Mouse (Mus musculus) erythroblast, adult 5-6 weeks (primary cell): ENCODE data around the gene Ccdc61. TPM values are rescaled to one million over a fixed set of nuclear protein-coding genes. Genes with fewer than 3 reads are reported as not detected.

Experiments
- ATAC-seq: replicated peaks from 2 replicates; pipeline ENCODE4 v1.8.0; 2016; ENCODE audit warnings: moderate number of reproducible peaks, mild to moderate bottlenecking, moderate TSS enrichment, inconsistent platforms; ENCODE audit not compliant: poor library complexity, low FRiP score, severe bottlenecking
- total RNA-seq, 2 experiments: library from RNA; stranded (forward) in 1 of 2; stranded (reverse) in 1 of 2; fragments of 150-400 nt in 1 of 2; fragments of 200-764, 138-1000 nt in 1 of 2; gene quantifications; 2 replicates each; pipeline versions ENCODE4 v1.2.3 to v1.2.4; 2015 to 2017; ENCODE audit warnings: low replicate concordance in 2 of 2

Gene Ccdc61
- total RNA-seq, 2 experiments from 2014 or later, result 5.8 TPM; not detected in 1

DNA sequence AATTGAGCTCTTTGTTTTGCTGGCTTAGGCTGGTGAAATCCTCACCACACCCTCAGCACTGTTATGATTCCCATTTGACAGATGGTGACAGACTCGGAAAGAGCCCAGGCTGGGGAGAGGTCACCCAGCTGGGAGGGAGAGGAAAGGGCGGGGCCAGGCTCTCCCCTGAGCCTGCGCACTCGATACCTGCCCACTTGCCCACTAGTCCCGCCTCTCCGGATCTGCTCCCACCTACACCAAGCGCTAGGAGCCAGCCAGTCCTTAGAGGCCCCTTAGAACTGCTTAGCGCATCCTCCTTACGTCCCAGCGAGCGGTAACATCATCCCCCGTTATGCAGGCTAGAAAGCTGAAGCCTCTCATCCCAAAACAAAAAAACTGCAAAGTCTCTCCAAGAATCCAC, 10.9 kb upstream of the Ccdc61 start:
- no peak for ATAC-seq

DNA sequence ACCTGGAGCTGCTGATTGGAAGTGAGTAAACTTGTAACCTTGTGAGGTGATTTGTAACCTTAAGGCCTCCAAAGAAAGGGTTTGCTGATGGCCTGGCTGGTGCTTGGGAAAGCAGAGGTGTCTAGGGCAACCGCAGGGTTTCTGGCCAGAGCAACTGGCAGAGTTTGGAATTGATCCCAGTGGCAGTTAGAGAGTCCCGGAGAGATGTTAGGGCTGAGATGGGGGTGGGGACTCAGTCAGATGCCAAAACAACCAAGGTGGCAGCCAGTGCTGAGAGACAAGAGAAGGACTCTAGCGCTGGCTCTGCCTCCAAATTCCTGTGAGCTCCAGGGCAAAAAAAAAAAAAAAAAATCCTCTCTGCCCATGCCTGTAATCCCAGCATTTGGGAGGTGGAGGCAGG, 7.7 kb upstream of the Ccdc61 start:
- ATAC-seq, result no peak

DNA sequence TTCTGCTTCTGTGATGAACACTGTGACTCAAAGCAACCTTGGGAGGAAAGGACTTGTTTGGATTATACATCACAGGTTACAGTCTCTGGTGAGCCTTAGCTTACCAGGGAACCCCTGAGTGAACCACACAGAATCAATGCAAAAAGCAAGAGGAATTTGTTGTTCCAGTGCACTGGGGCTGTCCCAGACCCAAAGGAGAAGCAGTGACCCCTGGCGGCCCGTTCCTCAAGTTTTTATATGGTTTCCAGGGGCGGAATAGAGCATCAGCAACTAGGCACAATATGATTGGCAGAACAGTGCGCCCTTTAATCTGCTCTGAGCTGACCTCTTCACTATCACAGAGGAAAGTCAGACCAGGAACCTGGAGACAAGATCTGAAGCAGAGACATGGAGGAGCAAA, 6.0 kb upstream of the Ccdc61 start:
- no peak for ATAC-seq

DNA sequence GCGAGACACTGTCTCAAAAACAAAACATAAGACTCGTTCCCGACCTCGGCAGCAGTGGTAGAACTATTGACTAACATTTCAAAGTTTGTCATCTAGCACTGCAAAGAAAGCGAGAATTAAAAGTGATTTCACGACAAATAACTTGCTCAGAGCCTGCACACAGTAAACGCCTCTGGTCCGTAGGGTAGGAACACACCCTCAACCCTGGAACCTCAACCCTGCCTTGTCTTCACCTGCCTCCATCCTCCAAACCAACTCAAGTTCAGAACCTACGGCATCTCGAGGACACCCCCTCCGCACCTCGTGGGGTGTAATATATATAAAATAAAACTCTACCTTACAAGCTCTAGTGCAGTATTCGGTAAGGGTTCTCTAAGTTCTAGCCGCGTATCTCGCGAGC, 418 bp downstream of the Ccdc61 start:
- peak; percentile 51 for ATAC-seq

DNA sequence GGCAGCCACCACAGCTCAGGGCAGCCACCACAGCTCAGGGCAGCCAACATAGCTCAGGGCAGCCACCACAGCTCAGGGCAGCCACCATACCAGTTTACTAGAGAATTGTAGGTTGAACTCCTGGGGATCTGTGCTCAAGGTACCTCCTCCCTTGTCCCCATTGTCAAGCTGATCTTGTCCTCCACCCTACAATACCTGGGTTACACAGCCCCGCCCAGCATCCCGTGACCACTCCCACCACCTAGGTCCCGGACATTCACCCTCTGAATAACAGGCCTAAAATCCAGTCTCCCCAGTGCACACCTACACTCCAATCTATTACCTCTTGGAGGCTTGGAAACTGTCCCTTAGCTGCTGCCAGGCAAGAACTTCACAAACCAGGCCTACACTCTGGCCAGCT, 5.2 kb downstream of the Ccdc61 start:
- ATAC-seq, result no peak

DNA sequence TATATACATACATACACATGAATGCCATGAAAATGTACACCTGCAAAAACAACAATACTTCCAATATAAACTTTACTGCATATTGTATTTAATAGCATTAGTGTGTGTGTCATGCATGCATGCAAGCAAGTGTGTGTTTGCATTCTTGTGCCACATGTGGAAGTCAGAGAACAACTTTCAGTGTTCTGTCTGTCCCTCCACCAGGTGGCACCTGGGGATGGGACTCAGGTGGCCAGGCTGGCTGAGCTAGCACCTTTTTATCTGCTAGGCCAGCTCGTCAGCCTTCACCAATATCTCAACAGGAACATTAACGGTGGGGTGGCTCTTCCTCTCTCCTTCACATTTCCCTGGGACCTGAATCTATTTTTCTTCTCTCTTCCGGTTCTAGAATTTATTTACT, 7.7 kb downstream of the Ccdc61 start:
- ATAC-seq, result no peak

DNA sequence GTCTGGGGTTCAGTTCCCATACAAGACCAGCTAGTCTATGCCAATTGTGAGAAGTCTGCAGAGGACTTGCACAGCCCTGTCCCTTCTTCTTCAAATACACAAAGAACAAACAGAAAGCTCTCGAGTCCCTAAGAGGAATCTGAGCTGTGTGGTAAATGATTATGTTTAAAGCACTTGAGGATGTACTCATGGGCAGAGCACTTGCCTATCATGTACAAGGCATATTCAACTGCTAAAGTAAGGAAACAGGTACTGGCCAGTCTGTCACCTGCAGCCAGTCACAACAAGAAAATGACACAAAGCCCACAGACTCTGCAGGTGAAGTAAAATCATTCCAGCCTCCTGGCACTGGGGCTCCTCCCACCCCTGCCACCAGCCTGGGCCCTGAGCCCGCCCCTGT, 9.7 kb downstream of the Ccdc61 start:
- no peak for ATAC-seq

DNA sequence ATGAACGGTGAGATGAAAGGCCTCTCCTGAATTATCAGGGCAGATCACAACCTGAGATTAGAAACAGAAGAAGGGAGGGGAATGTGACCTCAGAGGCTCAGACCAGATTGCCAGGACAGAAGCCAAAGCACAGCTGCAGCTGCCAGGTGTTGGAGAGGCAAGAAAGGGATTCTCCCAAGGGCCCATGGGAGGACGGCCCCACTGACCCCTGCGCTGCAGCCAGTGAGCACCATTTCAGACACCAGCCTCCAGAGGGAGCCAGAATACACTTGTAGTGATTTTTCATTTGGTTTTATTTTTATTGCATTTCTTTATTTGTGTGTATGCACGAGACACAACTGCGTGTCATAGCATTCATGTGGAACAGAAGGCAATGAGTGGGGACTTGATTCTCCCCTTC, 13.7 kb downstream of the Ccdc61 start:
- no peak for ATAC-seq

DNA sequence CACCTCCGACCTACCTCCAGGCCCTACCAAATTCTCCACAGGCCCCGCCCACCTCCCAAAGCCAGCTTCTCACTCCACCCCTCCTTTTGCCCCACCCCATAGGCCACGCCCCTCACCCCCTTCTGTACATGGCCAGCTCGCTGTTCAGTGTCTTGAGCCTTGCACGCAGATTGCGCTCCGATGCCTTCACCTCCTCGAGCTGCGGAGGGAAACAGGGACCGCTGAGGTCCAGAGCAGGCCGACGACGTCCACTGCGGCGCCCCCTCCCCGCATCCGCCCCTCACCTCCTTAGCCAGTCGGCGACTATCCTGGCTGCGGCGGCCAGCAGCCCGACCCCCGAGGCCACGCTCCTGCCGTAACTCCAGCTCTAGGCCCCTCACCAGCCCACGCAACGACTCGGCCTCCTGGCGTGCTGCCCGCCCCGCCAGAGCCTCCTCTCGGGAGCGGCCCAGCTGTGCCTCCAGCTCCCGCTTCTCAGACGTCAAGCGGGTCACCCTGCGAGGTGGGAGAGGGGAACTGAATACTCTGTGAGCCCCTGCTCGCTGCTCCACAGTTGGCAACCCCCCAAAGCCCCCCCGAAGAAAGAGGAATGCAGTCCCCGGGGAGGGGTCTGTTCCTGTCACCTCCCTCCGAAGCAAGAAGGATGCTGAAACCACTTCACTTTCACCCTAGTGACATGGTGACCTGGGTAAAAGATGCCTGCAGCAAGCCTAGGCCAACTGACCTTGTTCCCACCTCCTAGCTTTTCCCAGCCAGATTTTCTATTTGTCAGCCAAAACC, 16.4 kb downstream of the Ccdc61 start:
- ATAC-seq, result 0 out of 2 replicates have a peak, but pooled peaks have one; percentile 54

DNA sequence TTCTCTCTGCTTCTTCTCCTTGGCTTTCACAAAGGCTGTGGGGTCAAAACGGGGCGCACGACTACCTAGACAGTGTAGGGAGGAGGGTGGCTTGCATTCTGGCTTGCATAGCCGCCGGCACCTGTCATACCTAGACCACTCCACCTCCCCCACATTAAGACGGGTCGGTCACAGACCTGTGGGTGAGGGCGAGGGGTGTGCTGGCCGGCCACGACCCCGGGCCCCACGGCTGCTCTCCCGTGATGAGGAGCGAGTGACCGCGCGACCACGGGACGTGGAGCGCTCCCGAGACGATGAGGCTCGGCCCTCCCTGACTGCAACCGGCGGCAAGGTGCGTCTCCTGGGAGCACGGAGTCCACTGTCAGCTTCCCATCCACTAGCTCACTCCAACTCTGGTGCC, 17.2 kb downstream of the Ccdc61 start:
- no peak for ATAC-seq

DNA sequence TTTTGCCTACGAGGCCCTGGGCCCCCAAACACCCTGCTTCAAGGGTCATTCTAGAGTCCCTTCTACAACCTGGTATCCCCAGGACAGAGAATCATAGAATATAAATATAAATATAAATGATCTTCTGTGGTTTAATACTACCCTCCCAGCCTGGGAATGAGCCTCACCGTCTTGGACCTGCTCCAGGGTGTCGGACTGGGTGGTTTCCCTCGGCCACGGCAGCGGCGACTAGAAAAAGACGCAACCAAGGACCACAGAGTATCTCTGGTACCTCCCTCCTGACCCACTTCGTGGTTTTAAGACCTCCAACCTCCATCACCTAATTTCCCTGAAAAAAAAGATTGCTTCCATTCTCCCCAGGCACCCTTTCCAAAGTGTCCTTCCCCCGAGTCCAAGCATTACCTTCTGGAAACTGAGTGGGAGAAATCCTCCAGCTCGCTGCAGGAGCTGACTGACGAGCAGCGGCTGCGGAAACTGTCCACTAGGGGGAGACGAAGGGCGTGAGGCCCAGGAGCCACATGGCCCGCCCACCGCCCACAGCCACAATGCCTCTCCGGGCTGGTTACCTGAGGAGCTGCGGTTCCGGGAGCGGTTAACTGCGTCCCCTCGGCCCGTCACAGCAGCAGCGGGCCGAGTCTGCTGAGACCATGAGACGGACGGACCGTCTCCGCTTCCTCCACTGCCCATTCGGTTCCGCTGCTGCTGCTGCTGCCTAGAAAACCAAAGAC, 18.2 kb downstream of the Ccdc61 start:
- ATAC-seq, result peak; percentile 89

DNA sequence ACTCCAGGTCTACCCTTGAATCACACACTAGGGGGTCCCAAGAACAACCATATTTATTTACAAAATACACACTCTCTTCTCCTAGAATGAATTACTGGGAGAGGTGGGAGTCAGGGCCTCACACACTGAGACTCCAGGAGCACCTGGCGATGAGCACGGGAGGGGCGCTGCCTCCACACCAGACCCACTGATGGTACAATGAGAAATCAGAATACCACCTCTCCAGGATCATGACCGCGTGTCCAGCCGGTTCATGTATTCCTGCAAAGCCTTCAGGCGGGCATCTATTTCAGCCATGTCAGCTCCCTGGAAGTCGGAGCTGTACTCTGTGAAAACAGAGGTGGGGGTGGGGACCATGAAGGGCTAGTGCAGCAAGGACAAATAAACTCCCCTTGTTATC, 19.4 kb downstream of the Ccdc61 start:
- no peak for ATAC-seq

DNA sequence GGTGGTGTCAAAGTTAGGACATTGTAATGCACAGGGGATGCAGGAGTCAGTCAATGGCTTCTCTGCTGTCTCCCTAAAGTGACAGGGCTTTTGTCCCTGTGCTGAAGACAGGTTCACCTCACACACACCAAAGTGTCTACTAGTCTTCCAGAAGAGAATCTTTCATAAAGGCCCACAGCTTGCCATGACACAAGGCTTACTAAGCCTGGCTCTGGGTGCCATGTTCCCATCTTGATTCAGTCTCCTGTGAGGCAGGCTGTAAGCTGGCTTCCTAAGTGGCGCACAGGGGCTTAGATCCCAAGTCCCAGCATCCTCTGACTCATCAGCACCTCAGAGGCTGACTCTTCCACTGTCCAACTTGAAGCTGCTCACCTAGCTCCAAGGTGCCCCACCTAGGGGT, 23.3 kb downstream of the Ccdc61 start:
- no peak for ATAC-seq

DNA sequence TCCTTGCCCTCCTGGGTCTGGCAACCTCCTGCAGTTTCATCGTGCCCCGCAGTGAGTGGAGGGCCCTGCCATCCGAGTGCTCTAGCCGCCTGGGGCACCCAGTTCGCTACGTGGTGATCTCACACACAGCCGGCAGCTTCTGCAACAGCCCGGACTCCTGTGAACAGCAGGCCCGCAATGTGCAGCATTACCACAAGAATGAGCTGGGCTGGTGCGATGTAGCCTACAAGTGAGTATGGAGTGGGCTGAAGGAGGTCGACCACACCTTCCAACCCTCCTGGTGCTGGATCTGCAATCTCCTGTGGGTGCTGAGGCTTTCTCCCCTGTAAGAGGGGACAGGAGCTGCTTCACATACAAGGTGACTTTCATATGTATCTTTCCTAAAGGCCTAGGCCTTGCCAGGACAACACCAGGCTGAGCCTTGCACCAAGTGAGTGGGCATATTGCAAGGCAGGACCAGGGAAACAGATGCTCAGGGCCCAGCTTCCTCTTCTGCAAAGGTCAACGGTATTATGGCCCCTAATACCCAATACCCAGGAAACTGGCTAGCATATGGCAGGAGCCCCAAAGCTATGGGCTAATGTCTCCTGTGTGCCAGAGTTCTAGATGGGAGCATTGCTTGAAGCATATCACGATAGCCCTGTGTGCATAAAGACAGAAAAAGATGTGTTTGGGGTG, 25.3 kb downstream of the Ccdc61 start:
- no peak for ATAC-seq

DNA sequence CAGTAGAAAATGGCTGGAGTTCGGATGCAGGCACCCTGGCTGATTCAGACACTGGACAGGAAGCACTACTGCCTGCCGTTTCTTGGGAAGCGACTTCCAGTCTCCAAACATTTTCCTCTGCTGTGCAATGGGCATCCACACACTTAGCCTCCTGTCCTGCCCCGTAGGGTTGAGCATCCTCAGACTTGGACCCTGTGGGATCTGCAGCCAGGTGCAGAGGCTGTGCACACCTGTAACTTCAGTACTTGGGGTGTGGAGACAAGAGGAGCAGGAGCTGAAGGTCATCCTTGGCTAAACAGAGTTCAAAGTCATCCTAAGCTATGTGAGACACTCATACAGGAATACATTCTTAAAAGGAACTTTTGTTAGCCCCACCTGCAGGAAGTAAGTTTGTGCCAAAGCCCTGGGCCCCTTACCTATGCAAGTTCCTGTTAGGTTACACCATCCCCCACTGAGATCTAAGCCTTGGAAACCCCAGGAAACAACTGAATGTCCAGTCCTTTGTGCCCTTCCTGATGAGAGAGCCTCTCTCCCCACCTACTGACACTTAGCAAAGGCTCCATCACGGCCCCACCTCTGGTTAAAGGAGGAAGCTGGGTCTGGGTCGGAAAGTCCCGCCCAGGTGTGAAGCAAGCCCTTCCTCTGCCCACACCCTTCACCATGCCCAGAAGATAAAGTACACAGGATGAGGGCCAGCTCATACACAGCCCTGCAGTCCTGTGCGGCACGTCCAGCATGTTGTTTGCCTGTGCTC, 26.0 kb downstream of the Ccdc61 start:
- ATAC-seq, result no peak

DNA sequence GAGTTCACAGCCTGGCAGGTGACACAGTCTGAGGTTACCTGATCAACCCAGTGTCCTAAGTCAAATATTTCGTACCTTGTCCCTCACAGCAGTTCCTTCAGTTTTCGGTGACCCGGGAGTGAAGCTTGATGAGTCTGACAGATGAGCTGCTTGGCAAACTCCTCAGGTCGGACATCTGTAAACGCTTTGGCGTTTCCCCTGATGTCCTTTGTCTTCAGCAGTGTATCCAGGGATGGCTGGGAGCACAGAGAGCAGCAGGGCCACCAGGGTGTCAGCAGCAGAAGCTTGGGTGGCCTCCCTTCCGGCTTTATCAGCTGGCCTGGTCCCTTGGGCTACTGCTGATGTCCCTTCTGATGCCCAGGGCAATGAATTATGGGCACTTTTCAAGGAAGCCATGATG, 31.5 kb downstream of the Ccdc61 start:
- ATAC-seq, result no peak

DNA sequence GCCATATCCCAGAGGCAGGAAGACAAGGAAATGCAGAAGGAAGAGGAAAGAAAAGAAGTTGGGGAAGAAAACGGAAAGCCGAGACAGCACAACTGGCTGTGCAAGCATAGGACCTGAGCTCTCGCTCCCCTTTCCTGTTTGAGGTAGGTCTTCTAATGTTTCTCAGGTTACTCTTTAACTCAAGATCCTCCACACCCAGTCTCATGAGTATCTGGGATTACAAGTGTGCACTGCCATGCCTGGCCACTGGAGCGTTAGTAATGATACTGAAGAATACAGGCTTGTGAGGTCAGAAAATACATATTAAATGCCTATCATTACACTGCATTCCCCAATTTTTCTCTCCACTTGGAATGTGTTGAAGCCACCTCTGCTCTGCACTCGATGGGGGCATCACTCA, 34.8 kb downstream of the Ccdc61 start:
- ATAC-seq, result no peak

DNA sequence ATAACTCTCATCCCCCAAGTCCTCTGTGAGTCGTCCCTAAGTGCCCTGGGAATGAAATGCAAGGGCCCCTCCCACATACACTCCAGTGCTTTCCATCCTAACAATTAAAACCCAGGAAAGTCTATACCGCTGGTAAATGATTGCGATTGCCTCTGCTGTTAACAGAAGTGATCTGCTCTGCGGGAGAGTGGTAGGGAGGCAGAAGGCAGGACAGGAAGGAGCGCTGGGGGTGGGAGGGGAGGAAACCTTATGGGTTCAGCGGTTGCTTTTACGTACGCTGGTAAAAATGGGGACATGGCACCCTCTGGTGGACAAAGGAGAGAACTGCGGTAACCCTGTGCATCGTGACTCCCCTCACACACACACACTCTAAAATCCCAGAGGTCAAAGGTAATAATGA, 37.0 kb downstream of the Ccdc61 start:
- peak; percentile 88 for ATAC-seq

DNA sequence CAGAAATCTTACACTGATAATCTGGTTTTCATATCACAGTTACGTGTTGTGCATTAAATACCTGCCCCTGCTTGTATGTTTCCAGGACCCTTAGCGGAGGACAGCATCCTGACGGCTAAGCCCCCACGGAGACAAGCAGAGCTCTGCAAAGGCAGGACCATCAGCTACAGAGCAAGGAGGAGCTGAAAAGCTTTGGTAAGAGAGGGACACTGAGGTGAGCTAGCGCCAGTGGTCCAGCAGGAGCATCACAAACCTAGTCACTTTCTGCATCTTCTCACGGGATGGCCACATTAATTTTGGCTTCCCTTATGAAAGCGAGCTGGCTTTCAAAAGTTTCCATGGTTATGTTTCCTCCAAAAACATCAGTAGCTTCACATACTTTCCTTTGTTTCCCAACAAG, 37.4 kb downstream of the Ccdc61 start:
- ATAC-seq, result no peak
